Mouse (Mus musculus) hindbrain, embryonic 12.5 days (tissue): ENCODE results near the gene Tpst1. TPM values are rescaled to one million over a fixed set of nuclear protein-coding genes. Genes with fewer than 3 reads are reported as not detected.

Source experiments
- ATAC-seq: fragments of 200-750 bp; cut with Nextera tagmentation; 2 replicates; pipeline ENCODE4 v1.8.0; 2017; ENCODE audit warnings: moderate TSS enrichment; ENCODE audit not compliant: low FRiP score
- H3K27ac ChIP-seq: fragments of 300-500 bp; sonication (generic); 2 replicates; pipeline ENCODE4 v1.5.1; 2016; ENCODE audit warnings: mild to moderate bottlenecking
- H3K27me3 ChIP-seq: fragments of 300-500 bp; sonication (generic); 2 replicates; pipeline ENCODE4 v1.6.1; 2016; ENCODE audit warnings: mild to moderate bottlenecking
- H3K36me3 ChIP-seq: fragments of 300-500 bp; sonication (generic); 2 replicates; pipeline ENCODE4 v1.6.1; 2016; ENCODE audit warnings: mild to moderate bottlenecking
- H3K4me1 ChIP-seq: fragments of 300-500 bp; sonication (generic); 2 replicates; pipeline ENCODE4 v1.6.1; 2016
- H3K4me2 ChIP-seq: fragments of 300-500 bp; sonication (generic); replicated peaks from 2 replicates; pipeline ENCODE4 v1.6.1; 2016; ENCODE audit warnings: mild to moderate bottlenecking
- H3K4me3 ChIP-seq: fragments of 300-500 bp; sonication (generic); 2 replicates; pipeline ENCODE4 v1.5.1; 2016; ENCODE audit warnings: mild to moderate bottlenecking
- H3K9ac ChIP-seq: fragments of 300-500 bp; sonication (generic); 2 replicates; pipeline ENCODE4 v1.6.1; 2016; ENCODE audit warnings: mild to moderate bottlenecking, moderate library complexity
- H3K9me3 ChIP-seq: fragments of 300-500 bp; sonication (generic); replicated peaks from 2 replicates; pipeline ENCODE4 v1.6.1; 2016; ENCODE audit warnings: mild to moderate bottlenecking
- WGBS: fragments of 180-500 bp; shearing (Covaris S2); methylation state at CpG from one replicate; pipeline ENCODE4 v1.1.7; 2016; 5-methylcytosine and 5-hydroxymethylcytosine counted together
- polyA plus RNA-seq: library from polyadenylated mRNA; unstranded; fragments of >200 nt; fragmentation: Nextera tagmentation; extraction: Ambion mirVana; gene quantifications from 2 replicates; pipeline ENCODE4 v1.2.1, GENCODE M21; 2016

Tpst1 gene
- polyA plus RNA-seq, 1 experiment from 2014 or later = 57.0 TPM

GRCm38 (mm10) chr5:130163670-130164069 lies 90.5 kb downstream of the Tpst1 start:
- H3K4me3 ChIP-seq = no peak overlapping the region
- no peak for ATAC-seq
- no peak overlapping the region for H3K4me2 ChIP-seq
- 6% methylated on average over 7 of the region's 7 CpGs for WGBS
- no peaks in the 10 kb centered on the region for H3K36me3 ChIP-seq
- no peak overlapping the region for H3K9ac ChIP-seq
- H3K27ac ChIP-seq = no peak overlapping the region
- no peaks in the 10 kb centered on the region for H3K9me3 ChIP-seq
- H3K27me3 ChIP-seq = no peaks in the 10 kb centered on the region
- no peaks in the 10 kb centered on the region for H3K4me1 ChIP-seq

DNA sequence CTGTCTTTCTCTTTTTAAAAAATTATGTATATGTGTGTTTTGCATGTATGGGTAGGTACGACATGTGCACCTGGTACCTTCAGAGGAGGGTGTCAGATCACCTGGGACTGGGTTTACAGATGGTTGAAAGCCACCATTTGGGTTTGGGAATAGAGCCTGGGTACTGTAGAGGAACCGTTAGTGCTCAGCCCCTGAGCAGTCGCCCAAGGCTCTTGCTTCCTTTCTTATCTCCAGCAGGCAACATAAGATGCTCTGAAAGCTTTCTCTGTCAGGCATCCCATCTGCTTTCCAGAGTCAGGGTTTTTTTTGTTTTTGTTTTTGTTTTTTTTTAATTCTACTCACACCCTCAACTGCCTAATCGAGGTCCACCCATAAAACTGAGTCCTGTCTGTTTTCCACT lies 92.1 kb downstream of the Tpst1 start:
- WGBS = 77% methylated on average over 4 of the region's 4 CpGs
- Histone ChIP-seq H3K4me2 (no peak overlapping the region), H3K4me1 (no peaks in the 10 kb centered on the region), H3K9ac (no peak overlapping the region), H3K27ac (no peak overlapping the region), H3K4me3 (no peak overlapping the region), H3K36me3 (no peaks in the 10 kb centered on the region), H3K9me3 (no peaks in the 10 kb centered on the region), H3K27me3 (no peaks in the 10 kb centered on the region)
- no peak for ATAC-seq

GRCm38 (mm10) chr5:130169109-130169508 lies 96.0 kb downstream of the Tpst1 start:
- ATAC-seq = no peak
- no peaks in the 10 kb centered on the region for H3K9me3 ChIP-seq
- WGBS = 66% methylated on average over 6 of the region's 6 CpGs

GRCm38 (mm10) chr5:130170666-130171422 lies 97.7 kb downstream of the Tpst1 start:
- WGBS = 15% methylated on average over 6 of the region's 6 CpGs
- Histone ChIP-seq H3K27me3 (no peaks in the 10 kb centered on the region), H3K27ac (peak overlapping the region; percentile 89), H3K9ac (peak overlapping the region; percentile 91), H3K4me1 (peaks cover 26% of the 10 kb centered on the region), H3K36me3 (no peaks in the 10 kb centered on the region), H3K9me3 (no peaks in the 10 kb centered on the region), H3K4me3 (peak overlapping the region; percentile 90), H3K4me2 (peak overlapping the region; percentile 81)
- peak; percentile 21 for ATAC-seq

More at GRCm38 (mm10) chr5:130169109-130169508, 96.0 kb downstream of the Tpst1 start:
- Histone ChIP-seq H3K27ac (no peak overlapping the region), H3K4me1 (peaks cover 24% of the 10 kb centered on the region), H3K4me2 (no peak overlapping the region), H3K4me3 (no peak overlapping the region), H3K27me3 (no peaks in the 10 kb centered on the region), H3K36me3 (no peaks in the 10 kb centered on the region), H3K9ac (no peak overlapping the region)

- H3K27ac ChIP-seq = peak within 1 kb of the TSS; percentile 89
- peaks cover 26% of the 10 kb centered on the region for H3K4me1 ChIP-seq
- H3K27me3 ChIP-seq = no peaks in the 10 kb centered on the region
- no peaks in the 10 kb centered on the region for H3K9me3 ChIP-seq
- no peaks in the 10 kb centered on the region for H3K36me3 ChIP-seq
- H3K9ac ChIP-seq = peak within 1 kb of the TSS; percentile 91
- WGBS = under 1% methylated on average over 48 of the region's 62 CpGs
- H3K4me2 ChIP-seq = peak within 1 kb of the TSS; percentile 81
- H3K4me3 ChIP-seq = peak within 1 kb of the TSS; percentile 90
- peak; percentile 96 for ATAC-seq
Measured at GRCm38 (mm10) chr5:130171423-130171954, 98.4 kb downstream of the Tpst1 start, which contains the start of gene Rabgef1. Rabgef1 (plus strand) TSS chr5:130171798.

DNA sequence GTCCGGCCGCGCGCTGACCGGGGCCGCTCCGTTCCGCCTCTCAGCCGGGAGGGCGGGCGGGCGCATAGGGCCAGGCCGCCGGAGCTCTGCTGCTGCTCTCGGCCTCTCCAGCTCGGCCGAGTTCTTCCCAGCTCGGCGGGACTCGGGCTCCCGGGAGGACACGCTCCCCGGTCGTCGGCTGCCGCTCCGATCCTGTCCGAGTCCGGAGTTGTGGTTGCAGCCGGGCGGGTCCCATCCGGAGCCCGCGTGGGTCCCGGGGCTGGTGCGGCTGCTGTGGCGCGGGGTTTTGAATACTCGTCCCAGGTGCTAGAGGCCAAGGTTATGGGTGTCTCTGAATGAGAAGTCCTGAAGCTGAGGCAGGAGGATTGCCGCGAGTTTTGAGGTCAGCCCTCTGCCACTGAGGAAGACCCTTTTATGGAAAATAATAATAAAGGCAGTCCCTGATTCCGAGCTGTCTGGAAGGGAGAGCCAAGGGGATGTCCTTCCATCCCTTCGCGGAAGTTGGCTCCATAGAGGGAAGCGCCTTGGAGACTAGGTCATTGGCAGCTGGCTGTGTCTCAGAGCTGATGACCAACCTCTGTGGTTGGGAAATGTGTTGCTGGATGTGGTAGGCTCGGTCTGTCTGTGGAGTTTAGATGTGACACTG lies 99.0 kb downstream of the Tpst1 start:
- H3K9me3 ChIP-seq = no peaks in the 10 kb centered on the region
- ATAC-seq = peak; percentile 87
- H3K4me3 ChIP-seq = peak overlapping the region; percentile 90
- H3K27me3 ChIP-seq = no peaks in the 10 kb centered on the region
- WGBS = under 1% methylated on average over 38 of the region's 46 CpGs
- H3K27ac ChIP-seq = peak overlapping the region; percentile 89
- peak overlapping the region; percentile 91 for H3K9ac ChIP-seq
- no peaks in the 10 kb centered on the region for H3K36me3 ChIP-seq
- peak overlapping the region; percentile 81 for H3K4me2 ChIP-seq
- peaks cover 26% of the 10 kb centered on the region for H3K4me1 ChIP-seq

DNA sequence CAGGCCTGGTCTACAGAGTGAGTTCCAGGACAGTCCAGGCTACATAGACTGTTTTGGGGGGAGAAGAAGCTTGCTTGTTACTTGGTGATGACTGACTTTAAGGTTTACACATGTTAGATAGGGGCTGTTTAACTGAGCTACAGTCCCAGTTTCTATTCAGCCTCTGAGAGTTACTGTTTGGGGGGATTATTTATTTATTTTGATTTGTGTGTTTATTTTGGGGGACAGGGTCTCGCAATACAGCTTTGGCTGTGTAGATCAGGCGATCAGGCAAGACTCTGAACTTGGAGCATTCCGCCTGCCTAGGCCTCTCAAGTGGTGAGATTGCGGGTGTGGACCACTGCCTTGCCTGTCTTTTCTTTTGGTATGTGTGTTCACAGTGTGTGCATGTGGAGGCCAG lies 99.9 kb downstream of the Tpst1 start:
- Histone ChIP-seq H3K27me3 (no peaks in the 10 kb centered on the region), H3K9me3 (no peaks in the 10 kb centered on the region), H3K9ac (peak overlapping the region; percentile 91; the same call in 1 of the 2 replicates), H3K4me2 (peak overlapping the region; percentile 81), H3K4me1 (peaks cover 26% of the 10 kb centered on the region), H3K4me3 (peak overlapping the region; percentile 90; the same call in 1 of the 2 replicates), H3K27ac (no peak overlapping the region), H3K36me3 (no peaks in the 10 kb centered on the region)
- WGBS = 95% methylated on average over 4 of the region's 4 CpGs
- ATAC-seq = no peak

GRCm38 (mm10) chr5:130177871-130178270 lies 104.7 kb downstream of the Tpst1 start:
- no peak for ATAC-seq
- no peak overlapping the region for H3K4me3 ChIP-seq
- no peak overlapping the region for H3K27ac ChIP-seq
- H3K36me3 ChIP-seq = no peaks in the 10 kb centered on the region
- H3K9me3 ChIP-seq = no peaks in the 10 kb centered on the region
- H3K4me2 ChIP-seq = no peak overlapping the region
- peaks cover 13% of the 10 kb centered on the region for H3K4me1 ChIP-seq
- 79% methylated on average over 4 of the region's 4 CpGs for WGBS
- no peaks in the 10 kb centered on the region for H3K27me3 ChIP-seq
- no peak overlapping the region for H3K9ac ChIP-seq

DNA sequence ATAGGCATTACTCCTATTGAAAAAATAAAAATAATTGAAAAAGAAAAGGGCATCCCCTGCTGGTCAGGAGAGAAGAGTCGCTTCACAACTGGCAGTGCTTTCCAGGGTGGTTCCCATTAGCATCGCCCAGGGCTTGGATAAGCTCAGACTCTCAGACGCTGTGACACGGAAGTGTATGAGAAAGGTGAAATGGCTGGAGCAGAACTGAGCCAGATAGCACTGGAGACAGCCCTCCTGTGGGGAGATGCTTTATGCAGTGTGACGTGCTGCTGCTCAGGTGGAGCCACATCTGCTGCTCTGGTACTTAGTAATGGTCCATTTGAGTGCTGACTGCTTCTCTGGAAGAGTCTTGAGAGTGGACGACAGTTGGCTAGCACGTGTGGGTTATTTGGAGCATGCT lies 107.2 kb downstream of the Tpst1 start:
- no peak overlapping the region for H3K9ac ChIP-seq
- H3K4me1 ChIP-seq = no peaks in the 10 kb centered on the region
- no peak overlapping the region for H3K27ac ChIP-seq
- 70% methylated on average over 7 of the region's 7 CpGs for WGBS
- no peaks in the 10 kb centered on the region for H3K9me3 ChIP-seq
- ATAC-seq = no peak
- H3K27me3 ChIP-seq = no peaks in the 10 kb centered on the region
- no peak overlapping the region for H3K4me3 ChIP-seq
- no peak overlapping the region for H3K4me2 ChIP-seq
- no peaks in the 10 kb centered on the region for H3K36me3 ChIP-seq

GRCm38 (mm10) chr5:130181740-130182540 lies 108.8 kb downstream of the Tpst1 start:
- Histone ChIP-seq H3K4me1 (peaks cover 2% of the 10 kb centered on the region; the same call in 1 of the 2 replicates), H3K4me3 (no peak overlapping the region), H3K27me3 (no peaks in the 10 kb centered on the region), H3K9me3 (no peaks in the 10 kb centered on the region), H3K27ac (no peak overlapping the region), H3K36me3 (no peaks in the 10 kb centered on the region), H3K4me2 (no peak overlapping the region), H3K9ac (no peak overlapping the region)
- ATAC-seq = no peak
- WGBS = 90% methylated on average over 6 of the region's 6 CpGs

DNA sequence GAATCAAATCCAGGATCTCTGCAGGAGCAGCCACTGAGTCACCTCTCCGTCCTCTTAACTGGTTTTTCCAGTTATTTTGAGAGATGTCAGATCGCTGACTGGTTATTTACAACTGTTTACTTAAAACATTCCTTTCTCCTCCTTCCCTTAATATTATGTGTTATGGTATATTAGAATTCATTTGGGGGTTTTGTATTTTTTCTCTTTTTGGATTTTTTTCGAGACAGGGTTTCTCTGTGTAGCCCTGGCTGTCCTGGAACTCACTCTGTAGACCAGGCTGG lies 109.4 kb downstream of the Tpst1 start:
- ATAC-seq = no peak
- WGBS = 91% methylated on average over 3 of the region's 3 CpGs

More for the DNA sequence above, 109.4 kb downstream of the Tpst1 start:
- no peak overlapping the region for H3K27ac ChIP-seq
- no peaks in the 10 kb centered on the region for H3K27me3 ChIP-seq
- H3K4me1 ChIP-seq = peaks cover 6% of the 10 kb centered on the region; the same call in 1 of the 2 replicates
- H3K4me2 ChIP-seq = no peak overlapping the region
- H3K9me3 ChIP-seq = no peaks in the 10 kb centered on the region
- no peaks in the 10 kb centered on the region for H3K36me3 ChIP-seq
- no peak overlapping the region for H3K4me3 ChIP-seq
- no peak overlapping the region for H3K9ac ChIP-seq
